Mouse (Mus musculus) forelimb bud, embryonic 11.5 days (tissue): ENCODE data around the gene Hexa.

Source experiments
- DNase-seq: peaks from one replicate; pipeline ENCODE4 v3.0.0-alpha.2; 2012; ENCODE audit warnings: low read depth, low spot score

The Hexa gene

DNA sequence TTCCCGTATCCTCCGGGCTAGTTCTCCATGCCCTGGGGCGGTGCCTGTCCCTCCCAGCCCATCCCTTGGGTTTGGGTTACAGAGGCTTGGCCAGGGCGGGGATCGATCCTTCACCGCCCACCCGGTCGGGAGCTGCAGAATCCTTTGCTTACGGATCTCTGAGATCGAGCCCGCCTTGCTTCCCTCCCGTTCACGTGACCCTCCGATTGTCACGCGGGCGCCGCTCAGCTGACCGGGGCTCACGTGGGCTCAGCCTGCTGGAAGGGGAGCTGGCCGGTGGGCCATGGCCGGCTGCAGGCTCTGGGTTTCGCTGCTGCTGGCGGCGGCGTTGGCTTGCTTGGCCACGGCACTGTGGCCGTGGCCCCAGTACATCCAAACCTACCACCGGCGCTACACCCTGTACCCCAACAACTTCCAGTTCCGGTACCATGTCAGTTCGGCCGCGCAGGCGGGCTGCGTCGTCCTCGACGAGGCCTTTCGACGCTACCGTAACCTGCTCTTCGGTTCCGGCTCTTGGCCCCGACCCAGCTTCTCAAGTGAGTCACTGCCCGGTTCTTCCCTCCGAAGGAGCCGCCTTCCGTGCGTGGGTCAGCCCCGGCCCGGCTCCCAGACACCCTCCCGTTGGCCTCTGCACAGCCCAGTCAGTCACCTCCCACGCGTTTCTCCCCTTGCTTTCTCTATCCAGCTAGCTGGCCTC is at the start of gene Hexa, which contains the start of gene Tmem202:
TSS of gene Hexa (plus strand) at position 100 of the 697 bp plus-strand sequence.
TSS of gene Tmem202 (minus strand) at position 407 of the 697 bp plus-strand sequence.
- peak; percentile 79 for DNase-seq

DNA sequence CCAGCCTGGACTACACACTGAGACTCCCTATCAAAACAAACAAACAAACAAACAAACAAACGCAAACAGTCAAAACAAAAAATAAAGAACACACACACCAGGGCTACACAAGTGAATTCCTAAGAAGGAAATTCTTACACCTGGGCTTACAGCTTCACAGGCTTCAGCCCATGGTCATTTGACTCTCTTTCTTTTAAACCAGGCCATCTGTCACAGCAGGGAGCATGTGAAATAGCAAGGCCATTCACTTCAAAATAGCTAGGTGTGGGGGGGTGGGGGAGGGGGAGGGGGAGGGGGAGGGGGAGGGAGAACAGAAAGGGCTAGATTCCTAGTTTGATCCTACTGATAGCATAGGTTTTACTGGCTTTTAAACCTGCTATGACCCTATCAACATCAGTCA is 31.2 kb upstream of the Hexa start:
- peak; percentile 37 for DNase-seq

DNA sequence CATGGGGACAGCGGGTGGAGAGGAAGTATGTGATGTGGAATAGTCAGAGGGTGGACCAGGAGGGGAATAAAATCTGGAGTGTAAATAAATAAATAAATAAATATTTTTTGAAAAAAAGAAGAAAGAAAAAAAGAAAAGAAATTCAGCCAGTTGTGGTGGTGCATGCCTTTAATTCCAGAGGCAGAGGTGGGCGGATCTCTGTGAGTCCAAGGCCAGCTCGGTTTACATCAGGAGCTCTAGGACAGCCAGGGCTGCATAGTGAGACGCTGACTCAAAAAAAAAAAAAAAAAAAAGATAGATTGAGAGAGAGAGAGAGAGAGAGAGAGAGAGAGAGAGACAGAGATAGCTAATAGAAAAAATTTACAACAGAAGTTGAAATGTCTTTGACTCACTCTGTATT is 27.0 kb upstream of the Hexa start:
- no peak for DNase-seq

DNA sequence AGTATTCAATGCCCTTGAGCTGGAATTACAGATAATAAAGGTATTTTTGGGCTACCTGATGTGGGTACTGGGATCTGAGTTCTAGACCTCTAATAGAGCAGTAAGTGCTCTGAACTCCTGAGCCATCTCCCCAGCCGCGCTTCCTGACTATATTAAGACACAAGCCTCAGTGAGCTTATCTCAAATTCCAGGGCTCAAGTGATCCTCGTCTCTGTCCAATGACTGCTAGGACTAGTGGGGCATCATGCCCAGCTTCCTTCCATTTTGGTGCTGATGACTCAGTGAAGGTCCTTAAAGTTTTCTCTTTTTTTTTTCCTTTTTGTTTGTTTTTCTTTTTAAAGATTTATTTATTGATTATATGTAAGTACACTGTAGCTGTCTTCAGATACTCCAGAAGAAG is 24.3 kb upstream of the Hexa start:
- no peak for DNase-seq

DNA sequence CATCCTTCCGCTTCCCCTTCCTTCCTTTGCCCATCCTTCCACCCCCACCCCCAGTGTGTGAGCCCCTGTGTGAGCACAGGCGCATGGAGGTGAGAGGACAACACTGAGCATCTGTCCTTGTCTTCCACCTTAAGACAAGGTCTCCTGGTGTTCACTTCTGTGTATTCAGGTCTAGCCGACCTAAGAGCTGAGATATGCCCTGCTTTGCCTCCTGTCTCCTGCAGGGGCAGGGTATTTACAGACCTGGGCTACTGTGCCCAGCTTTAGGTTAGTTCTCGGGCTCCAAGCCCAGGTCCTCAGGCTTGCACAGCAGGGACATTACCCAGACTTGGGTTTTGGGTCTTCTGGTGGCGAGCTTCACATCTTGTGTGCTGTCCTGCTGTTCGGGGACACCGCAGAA is 22.2 kb upstream of the Hexa start:
- DNase-seq = no peak

DNA sequence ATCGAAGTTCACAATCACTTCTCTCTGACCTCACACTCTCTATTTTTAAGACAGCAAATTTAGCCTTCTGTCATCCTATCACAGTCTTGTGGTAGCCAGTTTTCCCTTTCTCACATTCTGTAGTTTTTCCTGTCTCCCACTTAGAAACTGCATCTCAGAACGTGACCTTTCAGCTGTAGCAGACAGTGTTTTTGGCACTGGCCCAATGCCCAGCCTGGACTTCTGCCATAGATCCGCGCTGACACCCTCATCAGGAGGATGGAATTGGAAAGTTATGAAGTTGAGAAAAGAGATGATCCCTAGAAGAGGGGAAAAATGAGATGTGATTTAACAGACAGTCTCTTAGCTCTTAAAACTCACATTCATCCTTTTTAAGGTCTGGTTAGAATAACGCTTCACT is 20.4 kb upstream of the Hexa start:
- no peak for DNase-seq

DNA sequence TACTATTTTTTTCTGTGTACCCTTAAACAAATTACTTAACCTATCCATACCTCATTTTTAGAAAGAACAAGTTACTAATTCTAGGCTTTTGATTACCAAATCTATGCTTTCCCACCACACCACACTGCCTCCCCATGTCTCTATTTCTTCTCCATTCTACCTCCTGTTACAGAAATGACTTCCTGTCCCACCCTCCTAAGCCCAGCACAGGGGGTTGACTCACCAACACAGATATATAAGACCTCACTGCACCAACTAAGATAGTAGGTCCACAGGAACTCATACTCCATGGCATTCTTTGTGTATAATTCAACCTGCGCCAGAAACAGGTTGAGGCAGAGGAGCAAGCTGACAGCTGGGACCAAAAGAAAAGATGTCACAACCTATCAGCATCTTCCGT is 19.9 kb upstream of the Hexa start:
- DNase-seq = no peak

DNA sequence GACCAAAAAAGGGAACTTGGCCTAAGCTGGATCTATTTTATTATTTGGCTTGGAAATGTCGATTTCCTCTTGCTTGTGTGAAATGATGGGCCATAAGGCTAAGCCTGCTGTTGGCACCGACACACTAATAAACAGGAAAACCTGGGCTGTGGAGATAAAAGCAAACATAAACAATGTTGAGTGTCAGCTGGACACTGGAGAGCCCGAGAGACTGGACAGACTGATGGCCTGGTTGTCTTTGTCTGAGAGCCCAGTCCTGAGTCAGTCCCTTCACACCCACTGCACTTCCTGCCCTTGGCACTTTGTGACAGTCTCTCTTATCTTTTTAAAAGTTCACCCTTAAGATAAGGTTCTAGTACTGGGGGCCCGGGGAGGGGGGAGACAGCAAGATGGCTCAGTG is 16.4 kb upstream of the Hexa start:
- DNase-seq = no peak

DNA sequence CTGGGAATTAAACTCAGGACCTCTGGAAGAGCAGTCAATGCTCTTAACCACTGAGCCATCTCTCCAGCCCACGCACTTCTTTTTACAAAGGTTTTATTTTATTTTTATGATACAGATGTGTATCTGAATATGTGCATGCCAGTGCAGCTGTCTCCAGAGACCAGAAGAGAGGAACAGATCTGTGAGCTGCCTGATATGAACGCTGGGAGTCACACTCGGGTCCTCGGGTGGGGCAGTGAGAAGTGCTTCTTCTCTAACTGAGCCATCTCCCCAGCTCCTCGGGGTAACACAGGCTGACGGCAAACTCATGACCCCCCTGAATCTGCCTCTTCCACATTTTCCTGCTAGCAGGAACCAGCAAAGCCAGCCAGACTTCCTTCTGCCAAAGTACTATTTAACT is 12.6 kb upstream of the Hexa start:
- no peak for DNase-seq

DNA sequence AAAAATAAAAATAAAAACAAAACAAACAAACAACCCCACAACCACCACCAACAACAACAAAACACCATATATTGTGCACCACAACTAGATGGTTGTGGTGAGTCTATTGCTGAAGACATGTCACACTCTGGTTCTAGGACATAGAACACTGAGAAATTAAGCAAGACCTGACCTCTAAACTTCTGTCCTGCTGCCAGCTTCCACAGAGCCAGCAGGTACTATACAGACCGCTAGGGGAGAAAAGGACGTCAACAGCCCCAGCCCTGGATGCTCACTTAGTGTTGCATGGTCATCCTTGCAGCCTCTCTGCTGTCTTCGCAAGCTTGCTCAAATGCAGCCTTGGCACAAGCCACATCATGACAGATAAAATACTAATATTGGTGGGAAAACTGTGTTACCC is 11.8 kb upstream of the Hexa start:
- no peak for DNase-seq

DNA sequence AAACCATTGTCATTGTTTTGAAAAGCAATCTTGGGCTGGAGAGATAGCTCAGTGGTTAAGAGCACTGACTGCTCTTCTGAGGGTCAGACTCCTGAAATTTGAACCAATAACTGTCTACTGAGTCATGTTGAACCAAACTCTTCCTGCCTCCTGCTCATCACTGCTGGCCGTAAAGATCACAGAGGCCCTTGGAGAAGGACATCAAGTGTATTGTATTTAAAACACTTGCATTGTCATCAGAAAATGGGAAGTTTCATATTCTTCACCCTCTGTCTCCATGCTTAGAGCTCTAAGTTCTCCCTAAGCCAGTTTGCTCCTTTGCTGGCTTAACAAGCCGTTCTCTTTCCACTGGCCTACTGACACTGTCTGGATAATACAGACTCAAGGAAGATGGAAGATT is 11.1 kb upstream of the Hexa start:
- no peak for DNase-seq

DNA sequence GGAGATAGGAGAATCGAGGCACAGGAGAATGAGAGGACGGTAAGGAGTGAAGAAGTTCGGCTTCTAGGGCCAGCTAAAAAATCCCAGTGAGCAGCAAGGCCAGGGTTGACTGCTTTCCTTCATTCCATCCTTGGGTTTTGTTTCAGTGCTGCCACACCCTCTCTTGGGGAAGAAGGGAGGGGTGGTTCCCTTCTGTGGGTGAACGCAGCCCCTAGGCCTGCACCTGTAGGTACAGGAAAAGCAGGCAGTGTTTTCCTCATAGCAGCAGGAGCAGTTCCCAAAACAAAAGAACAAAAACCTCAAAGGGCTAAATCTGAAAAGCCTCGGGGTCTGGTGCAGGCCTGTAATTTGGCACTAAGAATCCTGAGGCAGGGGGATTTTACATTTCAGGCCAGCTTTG is 7.7 kb upstream of the Hexa start:
- DNase-seq = no peak

DNA sequence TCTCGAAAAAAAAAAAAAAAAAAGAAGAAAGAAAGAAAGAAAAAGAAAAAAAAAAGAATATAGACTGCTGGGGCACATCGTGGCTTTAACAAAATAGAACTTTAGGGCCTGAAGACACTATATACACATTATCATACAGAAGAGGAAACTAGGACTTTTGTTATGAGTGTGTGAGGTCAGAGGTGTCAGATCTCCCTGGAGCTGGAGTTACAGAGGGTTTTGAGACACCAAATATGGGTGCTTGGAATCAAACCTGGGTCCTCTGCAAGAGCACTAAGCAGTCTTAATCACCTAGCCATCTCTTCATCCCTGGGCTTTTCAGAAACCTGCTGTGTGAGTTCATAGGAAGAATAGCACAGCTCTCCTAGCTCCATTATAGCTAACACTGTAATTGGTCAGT is 5.9 kb upstream of the Hexa start:
- no peak for DNase-seq

DNA sequence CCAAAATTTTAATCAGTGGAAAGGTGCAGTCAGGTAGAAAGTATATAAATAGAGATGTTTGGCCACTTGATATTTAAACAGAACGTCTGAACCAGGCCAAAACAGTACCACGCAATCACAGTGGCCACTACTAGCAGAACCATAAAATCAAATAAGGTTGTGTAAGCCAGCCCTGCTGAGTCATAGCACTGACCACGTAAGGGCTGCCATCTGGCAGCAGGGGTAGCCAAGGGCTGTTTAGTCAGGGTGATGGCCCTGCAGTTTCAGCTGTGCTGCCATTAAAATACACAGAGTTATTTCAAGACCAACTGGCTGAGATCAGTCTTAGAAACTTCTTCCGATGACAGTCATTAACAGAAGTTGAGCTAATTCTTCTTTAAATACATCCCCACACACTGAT is 5.5 kb upstream of the Hexa start:
- DNase-seq = no peak

DNA sequence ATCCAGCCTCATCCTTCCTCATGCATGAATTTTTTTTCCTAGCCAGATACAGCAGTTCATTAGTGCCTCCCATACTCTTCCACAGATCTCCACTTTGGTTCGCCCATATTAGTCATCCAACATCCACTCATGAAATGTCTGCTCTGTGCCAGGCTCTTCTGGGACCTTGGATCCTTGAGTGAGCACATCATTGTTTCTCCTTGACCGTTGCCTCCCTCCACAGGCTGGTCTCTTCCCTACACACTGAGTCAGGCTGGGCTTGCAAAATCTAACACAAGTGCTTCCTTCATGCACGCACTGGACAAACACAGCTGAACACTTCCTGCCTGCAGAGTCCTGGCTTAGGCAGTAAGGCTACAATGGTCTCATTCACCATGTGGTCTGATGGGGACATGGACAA is 1.7 kb upstream of the Hexa start:
- no peak for DNase-seq

DNA sequence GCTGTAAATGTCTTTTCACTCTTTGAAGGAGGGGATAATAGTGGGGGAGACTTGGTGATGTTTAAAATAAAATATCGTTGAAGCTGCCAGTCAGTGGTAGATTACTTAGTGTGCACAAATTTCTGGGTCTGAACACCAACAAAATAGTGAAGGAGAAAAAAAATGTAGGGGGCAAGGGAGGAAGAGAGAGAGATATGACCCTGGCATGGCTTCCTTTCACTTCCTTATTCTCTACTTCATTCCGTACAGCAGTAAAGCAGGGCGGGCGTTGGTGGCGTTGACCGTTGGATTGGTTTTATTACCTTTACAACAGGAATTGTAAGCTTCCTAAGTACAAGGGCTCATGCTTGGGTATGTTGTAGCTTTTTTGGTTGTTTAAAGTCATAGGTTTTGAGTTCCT is 2.3 kb downstream of the Hexa start:
- DNase-seq = no peak

DNA sequence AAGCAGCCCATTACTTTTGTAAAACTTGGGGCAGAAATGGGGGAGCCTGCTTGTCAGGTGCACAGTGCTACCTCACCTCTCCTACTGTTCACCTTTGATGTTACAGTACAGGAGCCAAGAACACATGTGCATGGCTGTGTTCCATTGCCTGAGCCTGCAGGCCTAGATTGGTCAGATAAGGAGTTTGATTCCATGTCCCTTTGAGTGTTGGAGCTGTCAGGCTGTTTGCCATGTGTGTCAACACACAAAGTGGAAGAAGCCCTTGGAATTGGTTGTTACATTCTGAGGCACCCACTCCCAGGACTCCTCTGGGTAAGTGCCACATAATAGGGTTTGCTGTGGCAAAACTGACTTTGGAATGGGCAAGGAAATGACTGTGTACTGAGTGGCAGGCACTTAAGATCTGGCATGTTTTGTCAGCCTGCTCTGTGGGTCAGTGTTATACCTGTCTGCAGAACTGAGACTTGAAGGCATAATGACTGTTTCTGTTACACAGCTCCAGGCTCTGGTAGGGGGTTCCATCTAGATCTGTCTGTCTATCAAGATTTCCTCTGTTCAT is 3.5 kb downstream of the Hexa start:
- no peak for DNase-seq

DNA sequence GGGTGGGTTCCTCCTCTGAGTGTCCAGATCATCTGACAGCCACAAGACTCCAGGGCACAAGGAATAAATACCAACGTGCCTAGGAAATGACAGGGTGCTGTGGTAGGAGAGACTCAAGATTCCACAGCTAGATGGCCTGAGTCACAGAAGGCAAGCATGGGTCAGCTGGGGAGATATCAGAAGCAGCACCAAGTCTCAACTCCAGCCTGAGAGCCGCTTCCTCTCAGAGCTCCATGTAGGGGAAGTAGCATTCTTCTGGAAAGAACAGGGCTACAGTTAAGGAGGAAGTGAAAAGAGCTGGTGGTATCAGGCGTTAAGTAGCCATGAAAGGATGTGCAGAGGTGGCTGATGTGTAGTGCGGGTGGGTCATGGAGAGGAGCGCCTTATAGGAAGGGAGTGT is 5.4 kb downstream of the Hexa start:
- no peak for DNase-seq

DNA sequence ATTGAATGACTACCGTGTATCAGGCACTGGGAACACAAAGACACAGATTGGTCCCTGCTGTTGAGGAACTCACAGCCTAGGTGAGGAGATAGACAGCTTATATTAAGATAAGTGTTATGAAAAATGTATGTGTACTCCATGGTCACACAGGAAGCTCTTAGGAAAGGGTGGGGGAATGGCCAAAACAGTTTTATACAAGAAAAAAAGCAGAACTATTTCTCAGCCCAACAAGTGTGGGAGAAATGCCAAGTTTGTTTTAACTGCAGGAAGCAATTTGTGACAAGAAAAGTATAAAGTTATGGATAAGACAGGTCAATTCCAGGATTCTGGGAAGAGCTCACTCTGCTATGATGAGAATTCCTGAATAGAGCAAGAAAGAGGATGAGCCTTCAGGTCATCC is 8.5 kb downstream of the Hexa start:
- DNase-seq = no peak

DNA sequence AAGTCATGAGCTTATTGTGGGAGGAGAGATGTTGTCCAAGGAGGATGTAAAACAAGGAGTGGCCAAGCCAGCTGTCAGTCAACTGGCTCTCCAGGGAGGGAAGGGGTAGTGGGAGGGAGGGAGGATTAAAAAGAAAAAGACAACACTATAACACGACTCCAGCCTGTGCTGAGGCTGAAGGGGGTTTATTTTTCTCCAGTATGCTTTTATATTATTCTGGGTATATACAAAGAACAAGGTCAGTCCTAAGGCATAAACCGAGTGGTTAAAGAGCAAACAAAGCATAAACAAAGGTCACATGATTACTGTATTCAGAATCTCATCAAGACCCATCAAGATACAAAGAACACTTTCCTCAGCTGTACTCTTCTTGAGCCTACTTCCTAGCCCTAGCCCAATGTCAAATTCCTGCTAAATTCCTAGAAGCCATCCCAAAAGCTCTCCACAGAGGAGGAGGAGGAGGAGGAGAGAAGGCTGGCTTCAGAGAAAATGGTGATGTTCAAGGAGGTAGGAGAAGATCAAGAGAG is 9.7 kb downstream of the Hexa start:
- no peak for DNase-seq

DNA sequence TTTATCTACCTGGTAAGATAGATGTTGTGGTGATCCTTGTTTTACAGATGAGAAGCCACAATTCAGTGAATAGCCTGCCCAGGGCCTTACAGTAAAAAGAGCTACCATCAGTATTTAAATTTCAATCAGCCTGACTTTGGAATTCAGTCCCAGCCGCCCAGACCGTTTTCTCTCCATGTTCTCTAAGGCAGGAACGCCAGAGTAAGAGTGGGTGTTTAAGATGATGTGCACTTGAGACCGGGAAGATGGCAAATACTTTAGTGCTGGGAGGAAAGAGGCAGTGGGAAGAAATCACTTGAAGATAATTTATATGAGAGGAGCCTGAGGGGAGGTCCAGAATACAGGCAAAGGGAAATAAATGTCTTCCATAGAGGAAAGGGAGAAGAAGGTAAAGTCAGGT is 10.7 kb downstream of the Hexa start:
- DNase-seq = no peak

DNA sequence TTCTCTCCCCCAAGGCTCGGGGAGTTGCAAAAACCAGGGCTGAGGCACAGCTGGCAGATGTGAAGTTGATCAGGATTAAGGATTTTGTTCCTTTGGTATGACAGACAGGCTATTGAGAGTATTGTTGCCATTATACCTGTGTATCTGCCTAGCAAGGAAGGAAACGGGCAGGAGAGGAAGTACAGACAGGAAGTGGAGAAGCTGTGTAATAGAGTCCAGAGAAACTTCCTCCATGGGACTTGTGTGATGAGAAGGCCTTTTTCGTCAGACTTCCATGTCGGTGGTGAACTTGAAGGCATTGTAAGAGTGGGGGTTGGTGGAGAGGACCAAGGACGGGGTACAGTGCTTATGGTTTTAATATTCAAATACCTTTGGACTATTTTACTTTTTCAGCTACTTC is 11.7 kb downstream of the Hexa start:
- no peak for DNase-seq

DNA sequence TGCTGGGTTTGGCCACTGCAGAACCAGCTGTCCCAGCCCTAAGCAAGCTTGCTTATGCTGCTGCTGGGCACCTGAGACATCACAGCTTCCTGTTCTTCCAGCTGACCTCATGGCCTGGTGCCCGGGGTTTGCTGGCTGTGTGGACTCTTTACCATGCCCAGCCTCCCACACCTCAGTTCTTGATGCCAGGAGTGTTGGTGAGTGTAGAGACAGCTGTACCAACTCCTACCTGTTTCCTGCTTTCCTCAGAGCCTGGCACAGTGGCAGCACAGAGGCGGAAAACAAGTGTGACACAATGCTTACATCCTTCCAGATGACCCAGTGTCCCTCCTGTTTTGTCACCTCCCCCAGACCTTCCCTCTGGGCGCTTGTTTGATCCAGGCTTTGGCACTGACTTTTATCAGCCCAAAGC is 12.3 kb downstream of the Hexa start:
- DNase-seq = no peak

DNA sequence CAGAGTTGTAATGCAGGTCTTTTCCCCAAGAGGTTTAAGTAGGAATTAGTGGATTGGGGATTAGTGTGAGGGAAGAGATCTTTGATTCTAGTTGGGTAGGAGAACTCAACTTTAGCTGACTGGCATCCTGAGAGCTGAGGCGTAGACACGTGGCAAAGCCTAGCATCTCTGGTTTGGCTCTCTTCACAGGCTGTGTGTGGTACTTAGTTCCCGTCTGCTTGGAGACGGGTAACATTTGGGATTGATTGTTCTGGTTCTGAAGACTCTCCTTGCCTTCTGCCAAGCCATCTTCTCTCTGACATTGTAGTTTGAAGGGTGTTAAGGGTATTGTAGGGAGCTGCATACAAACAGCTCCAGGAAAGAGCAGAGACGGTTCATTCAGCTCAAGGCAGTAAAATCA is 13.3 kb downstream of the Hexa start:
- no peak for DNase-seq
